22 mouse cellular contexts compared by ENCODE assay signal in genomic region chr2:11557244-11557643, GRCm38 (mm10).
"Had no signal": no experiment of that assay in that cellular context is flagged by ENCODE, and none has a peak within 500 bp of the region (broad histone marks: within the 10 kb centered on the region; RNA-seq: fewer than 3 reads in every experiment).

No protein-coding gene starts in this region.

- DNase-seq: gastrocnemius, postnatal 25 days; heart, adult 2 months; heart, postnatal 14 days; heart, postnatal 4 days; kidney, adult 18-20 months; kidney, adult 8-10 months; kidney, postnatal 10 days; kidney, postnatal 25 days; kidney, postnatal 4 days; liver; liver, embryonic 13.5 days had no signal

- H3K27ac ChIP-seq: heart, adult 2 months; heart, embryonic 13.5 days; heart, embryonic 15.5 days; hindbrain, embryonic 10.5 days; hindbrain, embryonic 12.5 days; hindbrain, embryonic 14.5 days; intestine, embryonic 15.5 days; layer of hippocampus, adult 2 months; left cerebral cortex, adult 2 months; limb, embryonic 10.5 days; limb, embryonic 12.5 days; liver, embryonic 13.5 days; liver, embryonic 15.5 days had no signal

- H3K9ac ChIP-seq: heart, embryonic 13.5 days; heart, embryonic 15.5 days; hindbrain, embryonic 12.5 days; hindbrain, embryonic 14.5 days; intestine, embryonic 15.5 days; limb, embryonic 12.5 days; liver, embryonic 13.5 days; liver, embryonic 15.5 days had no signal

- H3K9me3 ChIP-seq: heart, embryonic 13.5 days; heart, embryonic 15.5 days; hindbrain, embryonic 10.5 days; hindbrain, embryonic 12.5 days; intestine, embryonic 15.5 days; limb, embryonic 10.5 days; limb, embryonic 12.5 days; liver, embryonic 13.5 days; liver, embryonic 15.5 days had no signal

- H3K4me3 ChIP-seq: heart, adult 2 months; heart, embryonic 13.5 days; heart, embryonic 15.5 days; hindbrain, embryonic 10.5 days; hindbrain, embryonic 12.5 days; intestine, embryonic 15.5 days; layer of hippocampus, adult 2 months; left cerebral cortex, adult 2 months; limb, embryonic 10.5 days; limb, embryonic 12.5 days; liver, embryonic 13.5 days; liver, embryonic 15.5 days had no signal

- H3K36me3 ChIP-seq: heart, embryonic 13.5 days; heart, embryonic 15.5 days; hindbrain, embryonic 10.5 days; hindbrain, embryonic 12.5 days; intestine, embryonic 15.5 days; limb, embryonic 10.5 days; limb, embryonic 12.5 days; liver, embryonic 13.5 days; liver, embryonic 15.5 days had no signal
